Mouse (Mus musculus): ENCODE data around the gene Dip2b. TPM values are rescaled to one million over a fixed set of nuclear protein-coding genes. Genes with fewer than 3 reads are reported as not detected.
A peak's percentile ranks its signal among the peaks of the same experiment; 100 is the strongest.

Dip2b gene
- polyA plus RNA-seq, 1 experiment from 2014 or later: 5.6 TPM

DNA sequence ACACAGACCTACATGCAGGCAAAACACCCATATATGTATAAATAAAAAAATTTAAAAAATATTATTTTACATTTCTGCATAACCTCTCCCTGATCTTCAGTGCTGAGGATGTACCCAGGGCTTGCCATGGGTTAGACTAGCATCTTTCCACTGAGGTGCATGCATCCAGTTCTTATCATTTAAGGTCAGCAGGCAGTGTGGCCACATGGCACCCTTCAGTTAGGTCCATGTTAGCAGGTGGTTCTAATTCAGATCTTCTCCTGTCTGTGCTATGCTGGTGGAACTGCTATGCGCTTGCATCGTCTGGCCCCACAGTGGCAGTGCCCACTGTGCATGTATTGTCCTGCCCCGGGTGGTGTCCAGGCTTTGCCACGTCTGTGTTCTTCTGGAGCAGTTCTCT, 37.9 kb downstream of the Dip2b start:
- H3K9ac ChIP-seq (ENCODE audit: low read depth, low read length): no peak overlapping the region
- no peaks in the 10 kb centered on the region for H3K9me3 ChIP-seq (ENCODE audit: control insufficient read depth, low read length)
- no peak overlapping the region for H3K4me2 ChIP-seq (ENCODE audit: low read depth, low read length)
- H3K4me3 ChIP-seq (ENCODE audit: low read length): no peak overlapping the region
- H3K27ac ChIP-seq (ENCODE audit: low read length): no peak overlapping the region
- ATAC-seq: no peak
- H3K27me3 ChIP-seq (replicated peaks; ENCODE audit: control insufficient read depth, insufficient read depth, low read length): no peaks in the 10 kb centered on the region
- WGBS: 90% methylated on average over 4 of the region's 4 CpGs
- peaks cover 18% of the 10 kb centered on the region for H3K4me1 ChIP-seq (ENCODE audit: control insufficient read depth, insufficient read depth, low read length)
- H3K36me3 ChIP-seq (ENCODE audit: control insufficient read depth, insufficient read depth, low read length): no peaks in the 10 kb centered on the region

DNA sequence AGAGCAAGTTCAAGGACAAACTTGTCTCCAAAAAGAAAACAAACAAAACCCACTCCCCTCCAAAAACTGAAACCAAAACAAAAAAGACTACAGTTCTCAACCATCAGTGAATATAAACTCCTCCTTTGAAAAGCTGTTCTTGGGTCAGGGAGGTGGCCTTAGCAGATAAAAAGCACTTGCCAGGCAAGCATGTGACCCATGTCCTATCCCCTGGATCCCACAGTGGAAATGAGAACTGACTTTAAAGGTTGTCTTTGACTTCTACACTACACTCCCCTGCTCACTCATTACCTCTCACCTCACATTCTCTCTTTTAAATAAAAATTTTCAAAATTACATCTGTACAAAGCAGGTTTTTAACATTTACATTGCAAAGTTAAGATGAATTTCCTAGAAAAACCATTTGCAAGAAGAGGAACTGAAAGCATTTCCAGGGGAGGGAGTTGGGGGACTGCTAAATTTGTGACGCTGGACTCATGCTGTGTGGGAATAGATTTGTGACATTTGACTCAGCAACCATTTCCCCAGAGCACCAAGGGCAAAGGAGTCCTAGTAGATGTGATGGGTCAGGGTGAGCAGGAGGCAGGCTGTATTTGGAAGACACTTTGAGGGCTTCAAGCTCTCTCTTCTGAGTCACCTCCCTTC, 42.5 kb downstream of the Dip2b start:
- no peak for ATAC-seq
- WGBS: 67% methylated on average over 1 of the region's 1 CpGs
- Histone ChIP-seq H3K27me3 (replicated peaks; ENCODE audit: control insufficient read depth, insufficient read depth, low read length) (no peaks in the 10 kb centered on the region), H3K4me3 (ENCODE audit: low read length) (no peak overlapping the region), H3K9me3 (ENCODE audit: control insufficient read depth, low read length) (no peaks in the 10 kb centered on the region), H3K36me3 (ENCODE audit: control insufficient read depth, insufficient read depth, low read length) (no peaks in the 10 kb centered on the region), H3K4me1 (ENCODE audit: control insufficient read depth, insufficient read depth, low read length) (peaks cover 12% of the 10 kb centered on the region), H3K27ac (ENCODE audit: low read length) (no peak overlapping the region), H3K4me2 (ENCODE audit: low read depth, low read length) (no peak overlapping the region), H3K9ac (ENCODE audit: low read depth, low read length) (no peak overlapping the region)

- H3K4me2 ChIP-seq (ENCODE audit: low read depth, low read length): no peak overlapping the region
- H3K4me3 ChIP-seq (ENCODE audit: low read length): no peak overlapping the region
- H3K4me1 ChIP-seq (ENCODE audit: control insufficient read depth, insufficient read depth, low read length): peaks cover 12% of the 10 kb centered on the region
- H3K9ac ChIP-seq (ENCODE audit: low read depth, low read length): no peak overlapping the region
- WGBS: 76% methylated on average over 6 of the region's 6 CpGs
- no peak for ATAC-seq
- H3K27me3 ChIP-seq (replicated peaks; ENCODE audit: control insufficient read depth, insufficient read depth, low read length): no peaks in the 10 kb centered on the region
- no peaks in the 10 kb centered on the region for H3K9me3 ChIP-seq (ENCODE audit: control insufficient read depth, low read length)
- H3K36me3 ChIP-seq (ENCODE audit: control insufficient read depth, insufficient read depth, low read length): no peaks in the 10 kb centered on the region
- peak overlapping the region; percentile 49 for H3K27ac ChIP-seq (ENCODE audit: low read length)
These were observed 43.1 kb downstream of the Dip2b start for GRCm38 (mm10) chr15:100081478-100081998.

- no peak overlapping the region for H3K9ac ChIP-seq (ENCODE audit: low read depth, low read length)
- no peak overlapping the region for H3K4me2 ChIP-seq (ENCODE audit: low read depth, low read length)
- 52% methylated on average over 8 of the region's 8 CpGs for WGBS
- peaks cover 13% of the 10 kb centered on the region for H3K4me1 ChIP-seq (ENCODE audit: control insufficient read depth, insufficient read depth, low read length)
- H3K27me3 ChIP-seq (replicated peaks; ENCODE audit: control insufficient read depth, insufficient read depth, low read length): no peaks in the 10 kb centered on the region
- peak; percentile 64 for ATAC-seq
- peak overlapping the region; percentile 49 for H3K27ac ChIP-seq (ENCODE audit: low read length)
- no peaks in the 10 kb centered on the region for H3K9me3 ChIP-seq (ENCODE audit: control insufficient read depth, low read length)
- no peaks in the 10 kb centered on the region for H3K36me3 ChIP-seq (ENCODE audit: control insufficient read depth, insufficient read depth, low read length)
- H3K4me3 ChIP-seq (ENCODE audit: low read length): no peak overlapping the region
These were observed 43.6 kb downstream of the Dip2b start for GRCm38 (mm10) chr15:100082052-100082451.

DNA sequence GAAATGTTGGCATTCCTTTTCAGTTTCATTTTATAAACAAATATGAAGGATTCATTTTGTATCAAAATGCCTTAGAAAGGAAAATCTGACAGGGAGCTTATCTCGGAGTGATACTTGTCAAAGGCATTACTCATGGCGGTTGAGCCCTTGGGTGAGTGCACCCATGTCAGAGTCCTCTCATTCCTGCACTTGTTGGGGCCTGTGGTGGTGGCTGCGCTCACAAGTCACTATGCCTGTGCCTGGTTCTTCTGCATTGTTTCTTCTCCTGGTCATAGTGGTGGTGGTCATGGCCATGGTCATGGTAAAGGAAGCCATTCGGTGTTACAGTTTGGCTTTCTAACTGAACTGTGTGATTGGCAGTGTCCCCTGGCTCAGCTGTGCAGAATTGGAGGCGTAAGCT, 44.3 kb downstream of the Dip2b start:
- H3K27ac ChIP-seq (ENCODE audit: low read length): 0 out of 2 replicates have a peak overlapping the region, but pooled peaks have one; percentile 18
- ATAC-seq: no peak
- H3K4me1 ChIP-seq (ENCODE audit: control insufficient read depth, insufficient read depth, low read length): peaks cover 16% of the 10 kb centered on the region
- H3K9ac ChIP-seq (ENCODE audit: low read depth, low read length): no peak overlapping the region
- no peak overlapping the region for H3K4me3 ChIP-seq (ENCODE audit: low read length)
- no peaks in the 10 kb centered on the region for H3K36me3 ChIP-seq (ENCODE audit: control insufficient read depth, insufficient read depth, low read length)
- WGBS: 87% methylated on average over 5 of the region's 5 CpGs
- no peaks in the 10 kb centered on the region for H3K27me3 ChIP-seq (replicated peaks; ENCODE audit: control insufficient read depth, insufficient read depth, low read length)
- H3K4me2 ChIP-seq (ENCODE audit: low read depth, low read length): no peak overlapping the region
- no peaks in the 10 kb centered on the region for H3K9me3 ChIP-seq (ENCODE audit: control insufficient read depth, low read length)

GRCm38 (mm10) chr15:100083882-100084281, 45.4 kb downstream of the Dip2b start:
- no peak overlapping the region for H3K9ac ChIP-seq (ENCODE audit: low read depth, low read length)
- peak; percentile 54 for ATAC-seq
- H3K27ac ChIP-seq (ENCODE audit: low read length): no peak overlapping the region
- H3K9me3 ChIP-seq (ENCODE audit: control insufficient read depth, low read length): no peaks in the 10 kb centered on the region
- H3K27me3 ChIP-seq (replicated peaks; ENCODE audit: control insufficient read depth, insufficient read depth, low read length): no peaks in the 10 kb centered on the region
- 57% methylated on average over 6 of the region's 6 CpGs for WGBS
- H3K36me3 ChIP-seq (ENCODE audit: control insufficient read depth, insufficient read depth, low read length): no peaks in the 10 kb centered on the region
- H3K4me2 ChIP-seq (ENCODE audit: low read depth, low read length): no peak overlapping the region
- peaks cover 17% of the 10 kb centered on the region for H3K4me1 ChIP-seq (ENCODE audit: control insufficient read depth, insufficient read depth, low read length)
- H3K4me3 ChIP-seq (ENCODE audit: low read length): no peak overlapping the region

- WGBS: 79% methylated on average over 4 of the region's 4 CpGs
- no peak overlapping the region for H3K9ac ChIP-seq (ENCODE audit: low read depth, low read length)
- H3K4me2 ChIP-seq (ENCODE audit: low read depth, low read length): no peak overlapping the region
- no peak overlapping the region for H3K4me3 ChIP-seq (ENCODE audit: low read length)
- no peaks in the 10 kb centered on the region for H3K36me3 ChIP-seq (ENCODE audit: control insufficient read depth, insufficient read depth, low read length)
- H3K27me3 ChIP-seq (replicated peaks; ENCODE audit: control insufficient read depth, insufficient read depth, low read length): no peaks in the 10 kb centered on the region
- no peaks in the 10 kb centered on the region for H3K9me3 ChIP-seq (ENCODE audit: control insufficient read depth, low read length)
- no peak for ATAC-seq
- no peak overlapping the region for H3K27ac ChIP-seq (ENCODE audit: low read length)
- peaks cover 23% of the 10 kb centered on the region for H3K4me1 ChIP-seq (ENCODE audit: control insufficient read depth, insufficient read depth, low read length)
These were observed 46.4 kb downstream of the Dip2b start for GRCm38 (mm10) chr15:100084882-100085281.

DNA sequence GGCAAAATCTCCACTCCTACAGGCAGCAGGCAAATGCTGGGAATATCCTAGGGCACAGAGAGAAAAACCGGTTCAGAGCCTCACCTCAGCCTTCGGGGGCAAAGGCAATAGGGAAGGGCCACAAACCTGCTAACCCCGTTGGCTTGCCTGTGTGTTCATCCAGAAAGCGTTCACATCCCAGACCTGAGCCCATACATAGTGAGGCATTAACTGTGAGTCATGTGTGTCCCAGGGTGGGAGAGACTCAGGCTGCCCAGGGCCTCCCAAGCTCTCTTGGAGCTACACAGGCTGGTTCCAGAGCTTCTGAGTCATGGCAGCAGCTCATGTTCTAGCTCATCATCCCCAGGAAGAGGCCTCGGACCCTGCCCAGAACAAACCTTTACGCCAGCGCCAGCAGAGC, 49.6 kb downstream of the Dip2b start:
- 70% methylated on average over 7 of the region's 7 CpGs for WGBS
- ATAC-seq: peak; percentile 70

DNA sequence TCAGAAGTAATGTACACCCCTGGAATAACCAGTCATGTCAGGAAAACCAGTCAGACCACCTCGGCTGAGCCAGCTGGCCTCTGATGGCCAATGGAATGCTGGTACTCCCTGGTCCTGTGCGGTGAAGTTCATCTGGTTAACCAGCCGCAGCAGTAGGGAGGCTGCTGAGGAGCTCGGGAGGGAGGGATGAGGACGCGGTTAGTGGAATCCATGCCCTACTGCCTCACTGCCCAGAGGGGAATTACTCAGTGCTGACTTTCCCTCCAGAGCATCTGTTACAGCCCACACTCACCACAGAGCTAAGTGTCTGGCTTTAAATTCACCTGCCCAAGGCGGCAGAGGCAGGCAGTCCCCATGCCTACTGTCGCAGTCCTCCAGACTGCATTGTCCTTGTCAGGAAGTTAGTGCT, 51.2 kb downstream of the Dip2b start:
- H3K27me3 ChIP-seq (replicated peaks; ENCODE audit: control insufficient read depth, insufficient read depth, low read length): no peaks in the 10 kb centered on the region
- WGBS: 29% methylated on average over 8 of the region's 8 CpGs
- H3K9me3 ChIP-seq (ENCODE audit: control insufficient read depth, low read length): no peaks in the 10 kb centered on the region
- H3K27ac ChIP-seq (ENCODE audit: low read length): peak overlapping the region; percentile 8; the same call in 1 of the 2 replicates
- H3K36me3 ChIP-seq (ENCODE audit: control insufficient read depth, insufficient read depth, low read length): no peaks in the 10 kb centered on the region
- no peak overlapping the region for H3K9ac ChIP-seq (ENCODE audit: low read depth, low read length)
- ATAC-seq: peak; percentile 76
- H3K4me1 ChIP-seq (ENCODE audit: control insufficient read depth, insufficient read depth, low read length): peaks cover 28% of the 10 kb centered on the region
- H3K4me2 ChIP-seq (ENCODE audit: low read depth, low read length): no peak overlapping the region
- H3K4me3 ChIP-seq (ENCODE audit: low read length): no peak overlapping the region

More for the DNA sequence above, 49.6 kb downstream of the Dip2b start:
- H3K4me1 ChIP-seq (ENCODE audit: control insufficient read depth, insufficient read depth, low read length): peaks cover 31% of the 10 kb centered on the region
- H3K9ac ChIP-seq (ENCODE audit: low read depth, low read length): no peak overlapping the region
- H3K4me2 ChIP-seq (ENCODE audit: low read depth, low read length): no peak overlapping the region
- no peaks in the 10 kb centered on the region for H3K9me3 ChIP-seq (ENCODE audit: control insufficient read depth, low read length)
- peak overlapping the region; percentile 48 for H3K27ac ChIP-seq (ENCODE audit: low read length)
- H3K4me3 ChIP-seq (ENCODE audit: low read length): no peak overlapping the region
- H3K36me3 ChIP-seq (ENCODE audit: control insufficient read depth, insufficient read depth, low read length): no peaks in the 10 kb centered on the region
- H3K27me3 ChIP-seq (replicated peaks; ENCODE audit: control insufficient read depth, insufficient read depth, low read length): no peaks in the 10 kb centered on the region
